Comparison of ENCODE assay signal across 9 mouse cellular contexts in genomic region chr4:76370041-76370880, GRCm38 (mm10).
A peak's percentile ranks its signal among the peaks of the same experiment; 100 is the strongest.
DNase-seq lines count a peak whose midpoint lies in the region; ATAC-seq lines count a peak whose summit lies in the region.
"Had no signal": no experiment of that assay in that cellular context is flagged by ENCODE, and none has a peak within 500 bp of the region (broad histone marks: within the 10 kb centered on the region; RNA-seq: fewer than 3 reads in every experiment).

No protein-coding gene starts in this region.

- H3K4me2 ChIP-seq in neural tube, embryonic 12.5 days (replicated peaks): peak overlapping the region; percentile 27; the same call in 1 of the 2 replicates

- 72% methylated on average over 4 of the region's 4 CpGs for whole genome bisulfite sequencing in limb, embryonic 10.5 days
- 39% methylated on average over 4 of the region's 4 CpGs for WGBS in neural tube, embryonic 12.5 days

- DNase-seq in adrenal gland, adult 2 months: peak; percentile 52
- DNase-seq in adrenal gland, adult 8-10 months: no peak
- DNase-seq in cerebellum, postnatal 10 days: peak; percentile 66 to 67
- DNase-seq in gastrocnemius, adult 8-10 months (ENCODE audit: low spot score in 2 of 2): peak; percentile 19 to 32
- DNase-seq in kidney, adult 18-20 months: peak; percentile 52
- DNase-seq in limb, embryonic 10.5 days (ENCODE audit: low spot score): peak; percentile 56
- DNase-seq in ovary, adult 18-20 months (ENCODE audit: low spot score): no peak

- H3K4me1 ChIP-seq in limb, embryonic 10.5 days: peaks cover 53% of the 10 kb centered on the region
- H3K4me1 ChIP-seq in neural tube, embryonic 12.5 days: peaks cover 38% of the 10 kb centered on the region

- H3K36me3 ChIP-seq in limb, embryonic 10.5 days: no peaks in the 10 kb centered on the region
- no peaks in the 10 kb centered on the region for H3K36me3 ChIP-seq in neural tube, embryonic 12.5 days

- H3K9me3 ChIP-seq in limb, embryonic 10.5 days (replicated peaks): no peaks in the 10 kb centered on the region
- H3K9me3 ChIP-seq in neural tube, embryonic 12.5 days: no peaks in the 10 kb centered on the region

- no peak overlapping the region for H3K9ac ChIP-seq in neural tube, embryonic 12.5 days

- peak; percentile 77; the same call in 1 of the 2 replicates for ATAC-seq in neural tube, embryonic 12.5 days (ENCODE audit: low FRiP score, low read depth)

- no peak overlapping the region for H3K4me3 ChIP-seq in limb, embryonic 10.5 days
- no peak overlapping the region for H3K4me3 ChIP-seq in neural tube, embryonic 12.5 days

- no peaks in the 10 kb centered on the region for H3K27me3 ChIP-seq in limb, embryonic 10.5 days (ENCODE audit: low read depth, poor library complexity, severe bottlenecking)
- H3K27me3 ChIP-seq in neural tube, embryonic 12.5 days (replicated peaks): no peaks in the 10 kb centered on the region

- H3K27ac ChIP-seq in limb, embryonic 10.5 days: peak overlapping the region; percentile 70
- H3K27ac ChIP-seq in neural tube, embryonic 12.5 days: no peak overlapping the region
- H3K27ac ChIP-seq: macrophage had no signal

Comparison
In these comparisons a context has a peak if more than half of its experiments do, and no peak if none do; other contexts are left out.
1. DNase-seq: peak in adrenal gland, adult 2 months (single experiment), cerebellum, postnatal 10 days (2 of 2), gastrocnemius, adult 8-10 months (2 of 2), kidney, adult 18-20 months (single experiment) and limb, embryonic 10.5 days (single experiment); none in adrenal gland, adult 8-10 months (single experiment) and ovary, adult 18-20 months (single experiment).